Mouse (Mus musculus): ENCODE measurements at regions not wholly inside any gene's neighbourhood (a gene's known extent, or its start where the extent isn't known, plus 50 kb on each side); places are given as distances from the start of the nearest gene placed in this dataset.

GRCm38 (mm10) chr10:115708623-115709022 lies 108.0 kb upstream of the Tspan8 start:
- H3K27ac ChIP-seq (ENCODE audit: control insufficient read depth, low read depth, low read length): no peak overlapping the region
- H3K79me2 ChIP-seq (ENCODE audit: control insufficient read depth, insufficient read depth, low read length, poor library complexity): no peaks in the 10 kb centered on the region

GRCm38 (mm10) chr10:115713896-115714295 lies 102.7 kb upstream of the Tspan8 start:
- Histone ChIP-seq H3K4me3 (ENCODE audit: control insufficient read depth in 1 of 2, insufficient read depth in 1 of 2, low read depth in 2 of 2, low read length in 2 of 2) (no peak overlapping the region), H3K27ac (ENCODE audit: control insufficient read depth, low read depth, low read length) (no peak overlapping the region), H3K36me3 (ENCODE audit: control insufficient read depth in 1 of 2, insufficient read depth in 2 of 2, low read length in 2 of 2) (no peaks in the 10 kb centered on the region), H3K79me2 (ENCODE audit: control insufficient read depth, insufficient read depth, low read length, poor library complexity) (no peaks in the 10 kb centered on the region), H3K27me3 (ENCODE audit: control insufficient read depth in 1 of 2, insufficient read depth in 2 of 2, low read length in 2 of 2) (no peaks in the 10 kb centered on the region), H3K9me3 (replicated peaks; ENCODE audit: insufficient read depth, low read length) (no peaks in the 10 kb centered on the region; the same call in 1 of the 2 replicates), H3K9ac (ENCODE audit: control insufficient read depth, low read depth, low read length, poor library complexity, severe bottlenecking) (no peak overlapping the region), H3K4me1 (ENCODE audit: control insufficient read depth in 1 of 2, insufficient read depth in 2 of 2, low read length in 2 of 2) (no peaks in the 10 kb centered on the region)
- TF ChIP-seq CHD2 (IDR thresholded peaks at IDR 0.05; ENCODE audit: low read length): no peak
- no peak for TF ChIP-seq KAT2A (conservative IDR thresholded peaks at IDR 0.05; ENCODE audit: low read depth, low read length)
- TF ChIP-seq POLR2AphosphoS5 (IDR thresholded peaks at IDR 0.05; ENCODE audit: borderline replicate concordance, low read depth, low read length): no peak
- TF ChIP-seq CHD1 (IDR thresholded peaks at IDR 0.05; ENCODE audit: low read depth, low read length): no peak
- TF ChIP-seq MYC (IDR thresholded peaks at IDR 0.05; ENCODE audit: low read depth, low read length): no peak
- no peak for TF ChIP-seq USF1 (IDR thresholded peaks at IDR 0.05; ENCODE audit: low read depth, low read length)
- TF ChIP-seq EP300 (IDR thresholded peaks at IDR 0.05; ENCODE audit: low read depth in 1 of 2, low read length in 2 of 2): no peak
- TF ChIP-seq ZC3H11A (IDR thresholded peaks at IDR 0.05; ENCODE audit: low read depth, low read length): no peak
- no peak for TF ChIP-seq BHLHE40 (IDR thresholded peaks at IDR 0.05; ENCODE audit: borderline replicate concordance, low read depth, low read length)
- no peak for TF ChIP-seq HCFC1 (IDR thresholded peaks at IDR 0.05; ENCODE audit: low read depth, low read length)
- no peak for TF ChIP-seq RCOR1 (IDR thresholded peaks at IDR 0.05; ENCODE audit: low read depth, low read length)
- no peak for TF ChIP-seq RAD21 (IDR thresholded peaks at IDR 0.05; ENCODE audit: low read depth, low read length)
- TF ChIP-seq GABPA (IDR thresholded peaks at IDR 0.05; ENCODE audit: low read depth, low read length): no peak
- no peak for DNase-seq (ENCODE audit: low read depth, low spot score)

More at GRCm38 (mm10) chr10:115708623-115709022, 108.0 kb upstream of the Tspan8 start:
- no peaks in the 10 kb centered on the region for H3K27me3 ChIP-seq (ENCODE audit: control insufficient read depth in 1 of 2, insufficient read depth in 2 of 2, low read length in 2 of 2)
- H3K4me1 ChIP-seq (ENCODE audit: control insufficient read depth in 1 of 2, insufficient read depth in 2 of 2, low read length in 2 of 2): no peaks in the 10 kb centered on the region
- DNase-seq (ENCODE audit: low read depth, low spot score): no peak
- H3K9ac ChIP-seq (ENCODE audit: control insufficient read depth, low read depth, low read length, poor library complexity, severe bottlenecking): no peak overlapping the region
- H3K36me3 ChIP-seq (ENCODE audit: control insufficient read depth in 1 of 2, insufficient read depth in 2 of 2, low read length in 2 of 2): no peaks in the 10 kb centered on the region
- H3K4me3 ChIP-seq (ENCODE audit: control insufficient read depth in 1 of 2, insufficient read depth in 1 of 2, low read depth in 2 of 2, low read length in 2 of 2): no peak overlapping the region
- no peak for TF ChIP-seq SMC3 (IDR thresholded peaks at IDR 0.05; ENCODE audit: low read depth, low read length)
- TF ChIP-seq MAZ (IDR thresholded peaks at IDR 0.05; ENCODE audit: low read depth, low read length): no peak
- no peak for TF ChIP-seq NELFE (IDR thresholded peaks at IDR 0.05; ENCODE audit: low read depth, low read length)
- TF ChIP-seq MYC (IDR thresholded peaks at IDR 0.05; ENCODE audit: low read depth, low read length): no peak
- TF ChIP-seq ZC3H11A (IDR thresholded peaks at IDR 0.05; ENCODE audit: low read depth, low read length): no peak
- TF ChIP-seq TAL1 (IDR thresholded peaks at IDR 0.05; ENCODE audit: low read length): no peak
- no peak for TF ChIP-seq EP300 (IDR thresholded peaks at IDR 0.05; ENCODE audit: low read depth in 1 of 2, low read length in 2 of 2)
- no peak for TF ChIP-seq JUND (IDR thresholded peaks at IDR 0.05; ENCODE audit: low read depth, low read length)
- no peak for TF ChIP-seq MAX (IDR thresholded peaks at IDR 0.05; ENCODE audit: low read length)
- no peak for TF ChIP-seq ETS1 (IDR thresholded peaks at IDR 0.05; ENCODE audit: low read depth, low read length)
- no peak for TF ChIP-seq CHD1 (IDR thresholded peaks at IDR 0.05; ENCODE audit: low read depth, low read length)
- TF ChIP-seq POLR2A (IDR thresholded peaks at IDR 0.05; ENCODE audit: control insufficient read depth in 1 of 2, insufficient read depth in 1 of 2, low read depth in 1 of 2, low read length in 2 of 2, poor library complexity in 1 of 2): no peak
- no peak for TF ChIP-seq E2F4 (IDR thresholded peaks at IDR 0.05; ENCODE audit: borderline replicate concordance, low read depth, low read length)
- no peak for TF ChIP-seq MEF2A (IDR thresholded peaks at IDR 0.05; ENCODE audit: extremely low read depth, insufficient replicate concordance, low read depth, low read length, poor library complexity, severe bottlenecking)
- no peak for TF ChIP-seq GABPA (IDR thresholded peaks at IDR 0.05; ENCODE audit: low read depth, low read length)
- TF ChIP-seq POLR2AphosphoS5 (IDR thresholded peaks at IDR 0.05; ENCODE audit: borderline replicate concordance, low read depth, low read length): no peak
- no peak for TF ChIP-seq USF2 (IDR thresholded peaks at IDR 0.05; ENCODE audit: borderline replicate concordance in 1 of 2, insufficient read depth in 1 of 2, low read depth in 1 of 2, low read length in 2 of 2)
- no peak for TF ChIP-seq ZNF384 (IDR thresholded peaks at IDR 0.05; ENCODE audit: low read depth, low read length)
- no peaks in the 10 kb centered on the region; the same call in 1 of the 2 replicates for H3K9me3 ChIP-seq (replicated peaks; ENCODE audit: insufficient read depth, low read length)
